Mouse (Mus musculus) bone marrow, adult 2 months (tissue): ENCODE measurements around the gene Man1b1. TPM values are rescaled to one million over a fixed set of nuclear protein-coding genes. Genes with fewer than 3 reads are reported as not detected.

Experiments
- H3K27ac ChIP-seq: fragments of 200-500 bp; 2 replicates; pipeline ENCODE4 v1.5.1; 2012; ENCODE audit warnings: low read depth, mild to moderate bottlenecking, control low read depth, inconsistent platforms, low read length; ENCODE audit not compliant: control insufficient read depth, poor library complexity, insufficient read depth
- H3K4me1 ChIP-seq: fragments of 200-500 bp; 2 replicates; pipeline ENCODE4 v1.6.1; 2011; ENCODE audit warnings: low read length; ENCODE audit not compliant: control insufficient read depth, insufficient read depth
- H3K4me3 ChIP-seq: fragments of 200-500 bp; replicated peaks from 2 replicates; pipeline ENCODE3; 2011; ENCODE audit warnings: mild to moderate bottlenecking, low read depth, low read length, control low read depth; ENCODE audit not compliant: control insufficient read depth
- CTCF ChIP-seq: fragments of 200-500 bp; IDR thresholded peaks from 2 replicates; pipeline ENCODE4 v1.5.1; 2011; ENCODE audit warnings: low read length, control low read depth; ENCODE audit not compliant: control insufficient read depth, insufficient read depth
- POLR2A ChIP-seq: fragments of 200-500 bp; IDR thresholded peaks from 2 replicates; pipeline ENCODE4 v1.6.1; 2011; ENCODE audit warnings: low read depth, mild to moderate bottlenecking, control low read depth, low read length, borderline replicate concordance; ENCODE audit not compliant: control insufficient read depth
- WGBS: fragments of 180-500 bp; shearing (Covaris S2); methylation state at CpG from one replicate; pipeline ENCODE4 v1.1.7; 2018; 5-methylcytosine and 5-hydroxymethylcytosine counted together
- polyA plus RNA-seq: library from polyadenylated mRNA; stranded (reverse); fragments of >200 nt; gene quantifications from 2 replicates; pipeline ENCODE4 v1.2.4, GENCODE M21; 2011; ENCODE audit warnings: low replicate concordance; ENCODE audit not compliant: missing spikeins, insufficient read depth, insufficient read length

The Man1b1 gene
- polyA plus RNA-seq, 1 experiment: 33.0 TPM

DNA sequence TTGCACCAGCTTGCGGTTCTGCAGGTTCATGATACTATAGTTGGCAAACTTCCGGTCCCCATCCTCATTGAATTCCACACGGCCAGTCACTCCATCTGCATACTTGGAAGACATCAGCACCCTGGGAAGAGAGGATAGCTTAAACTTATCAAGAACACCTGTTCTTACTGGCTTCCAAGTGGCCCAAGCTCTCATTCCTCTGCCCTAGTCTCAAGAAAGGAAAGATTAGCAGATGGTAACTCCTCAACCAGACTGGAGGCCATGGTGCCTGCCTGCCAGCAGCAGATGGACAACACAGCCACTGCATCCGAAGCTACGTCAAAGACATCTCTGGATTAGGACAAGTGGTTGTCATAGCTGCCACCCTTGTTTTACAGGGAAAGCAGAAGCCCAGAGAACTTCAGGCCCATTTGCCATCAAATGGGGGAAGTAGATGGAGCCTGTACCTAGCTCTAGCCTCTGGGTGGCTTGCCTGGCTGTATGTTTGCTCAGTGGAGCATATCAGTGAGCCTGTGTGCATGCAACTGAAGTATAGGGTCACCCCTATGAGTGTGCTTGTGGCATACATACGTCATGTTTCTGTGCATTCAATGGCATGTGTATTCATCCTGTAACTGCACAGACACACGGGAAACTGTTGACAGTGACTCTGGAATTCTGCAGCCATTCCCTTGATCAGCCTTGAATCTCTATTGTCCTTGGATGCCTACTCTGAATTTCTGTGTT lies 28.0 kb upstream of the Man1b1 start:
- WGBS: 58% methylated on average over 7 of the region's 7 CpGs
- TF ChIP-seq CTCF (no peak), POLR2A (no peak)
- Histone ChIP-seq H3K4me3 (no peak overlapping the region), H3K4me1 (no peaks in the 10 kb centered on the region), H3K27ac (no peak overlapping the region)

DNA sequence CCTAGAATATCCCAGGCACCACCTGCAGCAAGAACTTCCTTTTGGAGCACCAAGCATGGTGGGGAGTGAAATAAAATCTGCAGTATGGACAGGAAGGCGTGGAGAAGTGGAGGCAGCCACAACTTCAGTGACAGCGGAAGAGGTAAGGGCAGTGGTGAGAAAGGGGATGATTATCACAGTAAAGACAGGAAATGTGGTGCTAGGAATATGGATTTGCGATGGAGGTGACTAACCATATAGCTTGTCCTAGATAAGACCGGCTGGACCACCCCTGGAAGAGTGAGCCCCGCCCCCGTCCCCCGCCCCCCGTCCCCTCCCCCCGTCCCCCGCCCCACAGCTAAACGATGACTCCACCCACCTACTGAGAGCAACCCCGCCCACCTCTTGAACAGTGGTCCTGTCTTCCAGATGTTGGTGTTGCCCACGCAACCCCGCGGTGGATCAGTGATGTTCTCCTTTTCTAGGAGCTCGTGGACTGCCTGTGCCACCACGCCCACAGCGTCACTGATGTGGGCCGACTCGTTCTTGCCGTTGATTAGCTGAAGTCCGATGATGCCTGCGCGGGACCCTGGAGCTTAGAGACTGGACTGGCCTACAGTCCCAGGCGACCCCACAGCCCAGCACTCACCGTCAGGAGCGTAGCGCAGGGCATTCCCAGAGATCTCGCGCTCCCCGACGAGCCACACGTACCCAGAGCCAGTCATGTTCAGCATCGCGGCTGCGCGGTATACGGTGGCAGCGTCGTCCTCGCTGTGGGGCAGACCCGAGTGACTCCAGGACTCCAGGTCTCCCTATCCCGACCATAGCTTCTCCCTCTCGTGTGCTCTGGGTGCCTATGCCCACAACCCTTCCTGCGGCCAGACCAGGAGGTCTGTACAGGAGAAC lies 27.2 kb upstream of the Man1b1 start:
- 2% methylated on average over 45 of the region's 45 CpGs for WGBS
- Histone ChIP-seq H3K4me3 (no peak overlapping the region), H3K4me1 (no peaks in the 10 kb centered on the region), H3K27ac (no peak overlapping the region)
- TF ChIP-seq POLR2A (0 out of 2 replicates have a peak, but pooled peaks have one; percentile 12), CTCF (no peak)

DNA sequence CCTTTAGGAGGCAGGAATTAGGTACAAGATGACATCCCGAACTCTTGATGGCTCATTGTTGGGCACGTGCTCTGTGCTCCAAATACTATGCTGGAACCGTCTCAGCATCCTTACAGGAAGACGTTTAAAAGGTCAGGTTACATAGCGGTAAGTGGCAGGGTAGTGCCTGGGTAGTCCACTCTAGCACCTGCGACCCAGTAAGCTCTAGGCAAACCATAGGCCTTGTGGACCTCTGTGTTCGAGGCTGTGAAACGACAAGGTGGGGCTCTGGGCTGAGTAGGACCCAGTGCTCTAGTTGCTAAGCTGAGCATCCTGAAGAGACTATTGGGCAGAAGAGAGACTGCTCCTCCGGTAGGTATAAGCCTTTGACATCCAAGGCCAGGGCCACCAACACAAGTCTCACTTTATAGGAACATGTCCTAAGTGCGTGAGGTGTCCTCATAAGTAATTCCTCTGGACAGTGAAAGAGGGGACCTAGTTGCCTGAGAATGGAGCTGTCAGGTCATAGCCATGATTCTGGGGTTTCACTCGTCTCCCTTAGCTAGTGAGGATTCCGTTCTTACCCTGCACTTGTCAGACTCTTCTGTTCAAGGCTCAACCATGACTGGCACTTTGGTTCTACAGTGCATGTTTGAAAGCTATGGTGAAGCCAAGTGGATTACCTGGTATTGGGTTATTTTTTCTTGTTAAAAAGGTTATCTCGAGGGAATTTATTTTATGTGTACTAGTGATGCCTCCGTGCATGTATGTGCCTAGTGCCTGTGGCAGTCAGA lies 26.4 kb upstream of the Man1b1 start:
- no peak overlapping the region for H3K4me3 ChIP-seq
- TF ChIP-seq POLR2A (no peak), CTCF (no peak)
- WGBS: 46% methylated on average over 14 of the region's 14 CpGs
- H3K27ac ChIP-seq: no peak overlapping the region
- H3K4me1 ChIP-seq: no peaks in the 10 kb centered on the region

GRCm38 (mm10) chr2:25310180-25310579 lies 22.0 kb upstream of the Man1b1 start:
- Histone ChIP-seq H3K4me3 (no peak overlapping the region), H3K27ac (no peak overlapping the region), H3K4me1 (no peaks in the 10 kb centered on the region; the same call in 1 of the 2 replicates)
- 49% methylated on average over 10 of the region's 10 CpGs for WGBS
- TF ChIP-seq POLR2A: no peak
- no peak for TF ChIP-seq CTCF

DNA sequence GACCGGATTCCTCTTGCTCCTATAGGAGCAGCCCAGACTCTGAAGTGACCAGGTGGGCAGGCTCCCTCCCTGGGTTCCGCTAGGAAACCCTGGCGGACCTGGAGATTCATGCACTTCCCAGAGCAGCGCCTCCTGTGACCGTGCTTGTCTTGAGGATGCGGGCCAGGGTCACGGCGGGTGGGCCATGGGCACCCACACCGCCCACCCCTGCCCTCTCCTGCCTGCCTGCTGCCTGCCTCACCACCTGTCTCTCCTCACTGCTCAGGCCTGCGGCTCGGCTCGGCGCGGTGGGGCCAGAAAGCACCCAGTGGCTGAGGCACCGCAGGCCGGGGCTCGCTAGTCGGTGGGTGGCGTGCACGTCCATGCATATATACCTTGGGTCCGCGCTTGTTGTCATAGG lies 21.2 kb upstream of the Man1b1 start:
- 5% methylated on average over 22 of the region's 22 CpGs for WGBS
- no peak overlapping the region for H3K4me3 ChIP-seq
- no peaks in the 10 kb centered on the region; the same call in 1 of the 2 replicates for H3K4me1 ChIP-seq
- no peak for TF ChIP-seq POLR2A
- no peak overlapping the region for H3K27ac ChIP-seq

- TF ChIP-seq POLR2A (no peak), CTCF (no peak)
- H3K27ac ChIP-seq: no peak overlapping the region
- WGBS: 5% methylated on average over 11 of the region's 11 CpGs
- no peaks in the 10 kb centered on the region; the same call in 1 of the 2 replicates for H3K4me1 ChIP-seq
- no peak overlapping the region for H3K4me3 ChIP-seq
Observed at GRCm38 (mm10) chr2:25311491-25311891, 20.6 kb upstream of the Man1b1 start.

GRCm38 (mm10) chr2:25318119-25318966 lies 13.8 kb upstream of the Man1b1 start:
- Histone ChIP-seq H3K27ac (no peak overlapping the region), H3K4me1 (no peaks in the 10 kb centered on the region; the same call in none of the 2 replicates), H3K4me3 (no peak overlapping the region)
- no peak for TF ChIP-seq CTCF
- TF ChIP-seq POLR2A: no peak
- WGBS: 8% methylated on average over 31 of the region's 31 CpGs
